Comparison of ENCODE assay signal across 22 mouse cellular contexts in the genomic region with DNA sequence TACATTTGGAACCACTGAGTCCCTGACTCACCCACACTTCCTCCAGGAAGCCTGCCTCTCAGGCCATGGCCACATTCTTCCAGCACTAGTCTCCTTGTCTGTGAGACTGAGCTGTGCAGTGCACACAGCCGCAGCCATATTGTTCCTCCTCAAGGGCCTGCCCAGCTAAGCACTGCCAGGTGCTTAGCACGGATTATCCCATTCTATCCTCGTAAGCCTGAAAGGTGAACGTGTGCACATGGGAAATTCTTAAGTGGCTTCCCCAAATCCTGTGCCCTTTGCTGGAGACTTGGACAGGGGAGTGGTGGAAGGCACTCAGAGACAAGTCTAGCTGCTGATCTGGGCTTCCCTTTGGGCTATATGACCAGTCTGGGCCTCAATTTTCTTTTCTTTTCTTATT. TPM values are rescaled to one million over a fixed set of nuclear protein-coding genes. Genes with fewer than 3 reads are reported as not detected.
"Had no signal": no experiment of that assay in that cellular context is flagged by ENCODE, and none has a peak within 500 bp of the region (broad histone marks: within the 10 kb centered on the region; RNA-seq: fewer than 3 reads in every experiment).

No protein-coding gene starts in this region.

- H3K27ac ChIP-seq: midbrain, embryonic 10.5 days; midbrain, embryonic 12.5 days; neural tube, embryonic 13.5 days; neural tube, embryonic 15.5 days had no signal

- H3K4me3 ChIP-seq: midbrain, embryonic 10.5 days; midbrain, embryonic 12.5 days; myocyte; neural tube, embryonic 13.5 days; neural tube, embryonic 15.5 days had no signal

- DNase-seq: lung, adult 18-20 months; lung, embryonic 14.5 days; lung, postnatal 10 days; lung, postnatal 4 days; midbrain, embryonic 14.5 days; right cerebral cortex, adult 18-20 months; right cerebral cortex, postnatal 25 days; right cerebral cortex, postnatal 4 days; spleen, adult 18-20 months; thymus, adult 18-20 months; thymus, postnatal 14 days; thymus, postnatal 36 days had no signal

- H3K36me3 ChIP-seq: midbrain, embryonic 10.5 days; midbrain, embryonic 12.5 days; neural tube, embryonic 13.5 days; neural tube, embryonic 15.5 days had no signal

- H3K4me1 ChIP-seq: midbrain, embryonic 10.5 days; midbrain, embryonic 12.5 days; neural tube, embryonic 13.5 days; neural tube, embryonic 15.5 days had no signal

- H3K9me3 ChIP-seq: midbrain, embryonic 10.5 days; midbrain, embryonic 12.5 days; neural tube, embryonic 13.5 days; neural tube, embryonic 15.5 days had no signal

- H3K27me3 ChIP-seq: neural tube, embryonic 13.5 days; neural tube, embryonic 15.5 days had no signal

- H3K9ac ChIP-seq: lung, embryonic 14.5 days; midbrain, embryonic 12.5 days; neural tube, embryonic 13.5 days; neural tube, embryonic 15.5 days had no signal

- ATAC-seq: midbrain, embryonic 16.5 days had no signal

- H3K4me2 ChIP-seq: lung, embryonic 14.5 days; midbrain, embryonic 12.5 days; neural tube, embryonic 13.5 days; neural tube, embryonic 15.5 days had no signal

RNA-seq across cellular contexts. Expression of gene Foxo6, which starts 29.6 kb away (rescaled TPM):
- total RNA-seq: megakaryocyte, adult 5-6 weeks; megakaryocyte-erythroid progenitor cell, adult 5-6 weeks had no signal
- polyA plus RNA-seq: liver, embryonic 16.5 days; thymus, postnatal 0 days had no signal
